Mouse (Mus musculus) embryonic facial prominence, embryonic 11.5 days (tissue): Measurements from ENCODE around the gene Hoxb7. TPM values are rescaled to one million over a fixed set of nuclear protein-coding genes. Genes with fewer than 3 reads are reported as not detected.

Experiments
- ATAC-seq: fragments of 200-750 bp; cut with Nextera tagmentation; replicated peaks from 2 replicates; pipeline ENCODE4 v1.8.0; 2017; ENCODE audit warnings: low read depth; ENCODE audit not compliant: insufficient number of reproducible peaks, low FRiP score, low TSS enrichment
- DNase-seq: peaks from one replicate; pipeline ENCODE4 v3.0.0-alpha.2; 2015; ENCODE audit warnings: low spot score
- H3K27ac ChIP-seq: fragments of 300-500 bp; sonication (generic); replicated peaks from 2 replicates; pipeline ENCODE4 v1.5.1; 2014; ENCODE audit warnings: mild to moderate bottlenecking, low read depth, low read length, control low read depth
- H3K27me3 ChIP-seq: fragments of 300-500 bp; sonication (generic); 2 replicates; pipeline ENCODE4 v1.6.1; 2014; ENCODE audit warnings: mild to moderate bottlenecking, low read length, moderate library complexity, mixed read lengths; ENCODE audit not compliant: control insufficient read depth, insufficient read depth
- H3K36me3 ChIP-seq: fragments of 300-500 bp; sonication (generic); replicated peaks from 2 replicates; pipeline ENCODE4 v1.6.1; 2014; ENCODE audit warnings: low read depth, mild to moderate bottlenecking, low read length, moderate library complexity, mixed read lengths; ENCODE audit not compliant: control insufficient read depth, insufficient read depth
- H3K4me1 ChIP-seq: fragments of 300-500 bp; sonication (generic); 2 replicates; pipeline ENCODE4 v1.6.1; 2014; ENCODE audit warnings: low read length, mixed read lengths; ENCODE audit not compliant: control insufficient read depth, insufficient read depth
- H3K4me2 ChIP-seq: fragments of 300-500 bp; sonication (generic); 2 replicates; pipeline ENCODE4 v1.6.1; 2014; ENCODE audit warnings: low read depth, mild to moderate bottlenecking, control low read depth, low read length, moderate library complexity
- H3K4me3 ChIP-seq: fragments of 300-500 bp; sonication (generic); 2 replicates; pipeline ENCODE4 v1.5.1; 2014; ENCODE audit warnings: low read depth, low read length, control low read depth
- H3K9ac ChIP-seq: fragments of 300-500 bp; sonication (generic); replicated peaks from 2 replicates; pipeline ENCODE4 v1.6.1; 2014; ENCODE audit warnings: mild to moderate bottlenecking, control low read depth, low read length
- H3K9me3 ChIP-seq: fragments of 300-500 bp; sonication (generic); replicated peaks from 2 replicates; pipeline ENCODE4 v1.6.1; 2016; ENCODE audit warnings: mild to moderate bottlenecking, low read length, inconsistent platforms, mixed read lengths; ENCODE audit not compliant: control insufficient read depth
- WGBS: fragments of 180-500 bp; shearing (Covaris S2); extraction: QIAGEN DNeasy Blood & Tissue Kit; methylation state at CpG from one replicate; pipeline ENCODE4 v1.1.7; 2014; 5-methylcytosine and 5-hydroxymethylcytosine counted together
- polyA plus RNA-seq: library from polyadenylated mRNA; unstranded; fragments of >200 nt; fragmentation: Nextera tagmentation; extraction: Ambion mirVana; gene quantifications from 2 replicates; pipeline ENCODE4 v1.2.1, GENCODE M21; 2014

Gene Hoxb7
- polyA plus RNA-seq, 1 experiment from 2014 or later = 0.15 TPM

DNA sequence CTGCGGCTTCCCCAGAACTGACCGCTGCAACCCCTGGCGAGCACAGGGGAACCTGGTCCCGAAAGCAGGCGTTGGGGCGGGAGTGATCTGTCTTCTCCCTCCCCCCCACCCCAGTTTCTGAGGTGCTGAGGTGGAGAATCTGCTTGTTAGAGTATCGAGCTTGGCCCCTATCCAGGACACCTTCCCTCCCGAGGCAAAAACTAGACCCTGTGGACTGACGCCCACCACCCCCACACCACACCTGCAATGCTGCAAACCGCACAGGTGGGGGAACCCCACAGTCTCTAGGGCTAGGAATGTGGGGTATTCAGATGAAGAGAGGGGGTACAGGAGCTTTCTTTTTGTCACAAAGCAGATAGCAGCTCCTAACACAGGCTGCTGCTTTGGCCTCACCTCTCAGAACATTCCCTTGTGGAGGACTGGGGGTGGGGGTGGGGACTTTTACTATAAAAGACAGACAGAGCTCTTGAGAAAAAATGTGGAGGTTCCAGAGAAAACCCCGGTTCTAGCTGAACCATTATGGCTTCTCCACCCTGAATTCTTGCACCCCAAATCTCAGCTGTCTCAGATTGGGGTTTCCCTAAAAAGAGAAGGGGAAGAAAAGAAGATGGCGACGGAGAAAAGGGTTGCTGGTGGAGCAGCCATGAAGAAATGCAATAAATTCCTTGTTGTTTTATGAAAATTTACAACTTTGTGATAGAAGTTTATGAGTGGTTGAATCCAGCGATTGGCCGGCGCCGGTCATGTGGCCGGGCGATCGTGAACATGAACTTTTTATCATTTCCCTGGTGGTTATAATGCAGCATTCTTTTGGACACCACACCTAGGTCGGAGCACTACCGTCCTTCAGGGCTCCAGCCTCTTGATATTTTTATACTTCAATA is 5.5 kb downstream of the Hoxb7 start, which contains the start of gene Hoxb6:
Hoxb6 (plus strand) TSS at position 796 of the 884 bp plus-strand sequence.
- peaks cover 96% of the 10 kb centered on the region for H3K27me3 ChIP-seq
- H3K27ac ChIP-seq = no peak within 1 kb of the TSS
- DNase-seq (no peak), ATAC-seq (no peak)
- H3K4me2 ChIP-seq = no peak within 1 kb of the TSS
- H3K9ac ChIP-seq = no peak within 1 kb of the TSS
- H3K4me3 ChIP-seq = 0 out of 2 replicates have a peak within 1 kb of the TSS, but pooled peaks have one; percentile 5
- H3K9me3 ChIP-seq = no peaks in the 10 kb centered on the region
- H3K4me1 ChIP-seq = no peaks in the 10 kb centered on the region
- no peaks in the 10 kb centered on the region for H3K36me3 ChIP-seq
- 1% methylated on average over 22 of the region's 22 CpGs for WGBS

DNA sequence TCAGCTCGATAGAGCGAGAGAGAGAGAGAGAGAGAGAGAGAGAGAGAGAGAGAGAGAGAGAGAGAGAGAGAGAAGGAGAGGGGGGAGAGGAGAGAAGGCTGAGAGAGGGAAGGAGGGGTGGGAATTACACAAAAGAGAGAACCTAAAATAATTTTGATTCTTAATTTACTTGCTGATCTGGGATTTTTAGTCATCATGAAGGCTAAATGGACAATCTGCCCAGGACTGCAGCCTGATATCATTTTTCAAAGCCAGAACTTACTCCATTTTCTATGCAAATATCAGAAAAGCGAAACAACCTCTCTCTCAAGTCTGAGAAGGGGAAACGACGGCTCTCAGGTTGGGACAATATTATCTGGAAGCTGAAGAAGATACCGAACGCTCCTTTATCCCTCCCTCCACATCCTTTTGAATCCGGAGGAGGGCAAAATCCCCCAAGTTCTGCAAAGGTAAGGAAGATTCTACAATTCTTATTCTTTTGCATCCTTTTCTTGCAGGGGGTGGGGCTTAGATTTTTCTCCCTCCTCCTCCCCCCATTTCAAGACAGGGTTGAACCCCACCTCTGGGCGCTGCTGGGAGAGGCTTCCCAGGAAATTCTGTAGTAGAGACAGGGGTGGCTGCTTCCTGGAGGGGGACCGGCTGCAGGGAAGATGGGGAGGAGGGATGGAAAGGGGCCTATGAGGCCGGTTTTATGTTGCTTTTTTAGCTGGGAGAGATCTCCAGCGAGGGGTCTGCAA is 6.3 kb downstream of the Hoxb7 start:
- Histone ChIP-seq H3K36me3 (no peaks in the 10 kb centered on the region), H3K9me3 (no peaks in the 10 kb centered on the region), H3K4me1 (no peaks in the 10 kb centered on the region), H3K27ac (no peak overlapping the region), H3K9ac (no peak overlapping the region), H3K4me3 (0 out of 2 replicates have a peak overlapping the region, but pooled peaks have one; percentile 5), H3K27me3 (peaks cover 95% of the 10 kb centered on the region), H3K4me2 (no peak overlapping the region)
- WGBS = 1% methylated on average over 12 of the region's 12 CpGs
- DNase-seq (no peak), ATAC-seq (no peak)

DNA sequence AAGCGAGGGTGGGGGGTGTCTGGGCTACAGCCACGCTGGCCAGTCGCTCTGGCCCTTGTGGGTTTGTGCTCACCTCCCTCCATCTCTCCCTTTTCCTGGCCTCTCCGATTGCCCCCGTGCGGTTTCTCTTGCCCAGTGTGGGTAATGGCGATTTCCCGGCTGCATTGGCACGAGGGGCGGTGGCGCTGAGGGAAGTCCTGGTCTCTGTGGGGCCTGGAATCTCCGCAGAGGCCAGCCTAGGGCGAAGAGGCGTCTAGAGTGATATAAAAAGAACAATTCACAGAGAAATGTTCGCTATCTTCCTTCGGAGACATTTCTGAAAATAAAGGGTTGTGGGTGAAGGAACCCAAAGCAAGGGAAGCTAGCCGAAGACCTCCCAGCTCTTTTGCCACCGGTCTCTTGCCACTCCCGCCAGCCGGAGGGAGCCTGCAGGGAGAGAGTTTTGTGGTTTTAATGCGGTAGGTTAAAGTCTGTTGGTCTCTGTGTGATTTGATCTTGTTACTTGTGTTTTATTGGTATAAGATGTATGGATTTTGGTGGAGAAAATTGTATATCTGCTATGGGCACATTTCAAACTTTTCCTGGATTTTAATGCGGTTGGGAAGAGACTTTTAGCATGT is 7.0 kb downstream of the Hoxb7 start:
- H3K4me3 ChIP-seq = no peak overlapping the region
- H3K4me2 ChIP-seq = no peak overlapping the region
- no peaks in the 10 kb centered on the region for H3K9me3 ChIP-seq
- WGBS = under 1% methylated on average over 21 of the region's 22 CpGs
- H3K36me3 ChIP-seq = no peaks in the 10 kb centered on the region
- no peak overlapping the region for H3K9ac ChIP-seq
- ATAC-seq (no peak), DNase-seq (no peak)
- H3K4me1 ChIP-seq = no peaks in the 10 kb centered on the region
- peaks cover 95% of the 10 kb centered on the region for H3K27me3 ChIP-seq
- no peak overlapping the region for H3K27ac ChIP-seq

DNA sequence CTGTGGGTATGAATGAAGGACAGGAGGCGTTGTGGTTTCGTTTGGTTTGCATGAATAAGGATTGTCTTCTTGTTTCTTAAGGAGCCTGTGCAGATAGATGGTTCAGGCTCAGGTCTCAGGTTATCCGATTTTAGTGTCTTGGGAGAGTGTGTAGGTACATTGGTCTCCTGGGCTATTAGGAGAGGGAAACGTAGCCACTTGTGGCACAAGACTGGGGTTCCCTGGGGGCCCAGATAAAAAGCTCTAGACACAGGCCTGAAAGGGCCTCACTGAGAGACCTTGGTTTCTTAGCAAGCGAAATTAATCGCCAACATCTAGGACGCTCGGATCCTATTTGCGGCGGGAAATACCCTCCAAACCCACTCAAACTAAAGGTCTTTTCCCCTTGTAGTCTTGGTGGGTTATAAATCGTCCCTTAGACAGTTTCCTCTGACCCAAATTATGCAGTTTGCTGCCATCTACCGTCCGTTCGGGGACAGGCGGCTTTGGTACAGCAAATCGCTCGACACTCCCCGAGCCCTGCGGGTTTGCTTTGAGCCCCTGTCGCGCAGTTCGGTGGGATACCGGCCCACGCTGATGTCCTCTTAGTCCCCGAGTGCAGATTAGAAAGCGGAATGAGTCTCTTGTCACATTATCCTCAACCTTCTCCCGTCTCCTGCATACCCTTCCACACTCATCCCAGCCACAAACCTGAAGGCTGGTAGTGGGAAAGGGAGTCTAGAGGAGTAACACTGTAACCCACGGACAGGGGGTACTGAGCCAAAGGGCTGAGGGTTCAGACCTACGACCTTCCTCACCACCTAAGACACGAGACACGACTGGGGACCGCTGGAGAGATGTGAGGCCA is 8.0 kb downstream of the Hoxb7 start:
- H3K27ac ChIP-seq = no peak overlapping the region
- peaks cover 94% of the 10 kb centered on the region for H3K27me3 ChIP-seq
- H3K4me3 ChIP-seq = no peak overlapping the region
- DNase-seq (peak; percentile 86), ATAC-seq (no peak)
- H3K36me3 ChIP-seq = no peaks in the 10 kb centered on the region
- H3K9me3 ChIP-seq = no peaks in the 10 kb centered on the region
- no peaks in the 10 kb centered on the region for H3K4me1 ChIP-seq
- no peak overlapping the region for H3K4me2 ChIP-seq
- H3K9ac ChIP-seq = no peak overlapping the region
- under 1% methylated on average over 32 of the region's 32 CpGs for WGBS

DNA sequence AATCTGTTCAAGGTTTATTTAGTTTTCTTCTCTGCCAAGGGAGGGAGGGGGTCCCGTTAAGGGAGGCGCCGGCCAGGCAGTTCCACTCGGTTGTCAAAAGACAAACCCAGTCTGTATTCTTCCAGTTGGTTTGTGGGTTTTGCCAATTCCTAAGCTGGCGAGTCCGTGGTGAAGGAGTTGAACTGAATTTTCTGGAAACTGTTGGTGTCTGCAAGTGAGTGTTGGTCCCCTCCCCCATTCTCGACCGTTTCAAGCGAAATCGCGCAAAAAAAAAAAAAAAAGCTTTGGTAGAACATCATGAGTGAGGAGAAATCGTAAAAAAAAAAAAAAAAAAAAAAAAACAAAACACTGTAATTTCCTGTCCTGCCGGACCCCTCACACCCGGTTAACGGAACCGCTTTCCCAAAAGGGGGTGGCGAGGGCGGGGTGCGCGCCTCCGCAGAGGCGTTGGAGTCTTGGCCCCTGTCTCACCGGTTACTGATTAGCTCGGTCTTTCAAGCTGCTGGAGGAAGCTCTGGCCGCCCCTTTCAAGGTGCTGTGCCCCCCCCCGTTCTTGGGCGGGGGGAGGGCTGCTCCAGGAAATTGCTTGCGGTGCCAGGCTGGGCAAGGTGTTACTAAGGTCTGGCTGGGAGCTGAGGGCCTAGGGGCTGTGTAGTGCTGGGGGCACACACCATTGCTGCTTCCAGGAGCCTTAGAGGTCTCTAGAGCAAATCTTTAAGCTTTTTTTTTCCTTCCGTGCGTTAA is 8.8 kb downstream of the Hoxb7 start:
- H3K27me3 ChIP-seq = peaks cover 94% of the 10 kb centered on the region
- no peak overlapping the region for H3K27ac ChIP-seq
- no peaks in the 10 kb centered on the region for H3K4me1 ChIP-seq
- DNase-seq = no peak
- H3K36me3 ChIP-seq = no peaks in the 10 kb centered on the region
- WGBS = under 1% methylated on average over 30 of the region's 30 CpGs
- ATAC-seq = no peak
- H3K9ac ChIP-seq = no peak overlapping the region
- no peak overlapping the region for H3K4me2 ChIP-seq
- H3K9me3 ChIP-seq = no peaks in the 10 kb centered on the region
- H3K4me3 ChIP-seq = no peak overlapping the region

DNA sequence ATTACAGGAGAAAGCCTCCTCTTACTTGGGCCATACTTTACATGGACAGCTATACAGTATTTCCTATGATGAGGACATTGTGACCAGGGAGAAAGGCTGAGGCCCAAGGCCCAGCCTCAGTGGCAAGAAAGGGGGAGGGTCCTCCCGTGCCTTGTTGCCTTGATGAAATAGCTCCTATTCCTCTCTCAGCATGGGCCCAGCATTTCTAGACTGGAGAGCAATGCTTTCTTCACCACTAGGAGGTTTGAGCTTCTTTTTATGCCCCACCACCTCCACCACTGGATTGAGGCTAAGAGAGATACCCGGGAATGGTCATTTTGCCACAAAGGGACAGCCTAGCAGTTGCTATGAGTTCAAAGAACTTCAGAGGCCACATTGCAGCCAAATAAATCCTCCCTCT is 10.6 kb downstream of the Hoxb7 start:
- H3K4me3 ChIP-seq = no peak overlapping the region
- H3K27ac ChIP-seq = no peak overlapping the region
- ATAC-seq = no peak
- DNase-seq = no peak
- H3K27me3 ChIP-seq = peaks cover 96% of the 10 kb centered on the region
- H3K9me3 ChIP-seq = no peaks in the 10 kb centered on the region
- no peak overlapping the region for H3K9ac ChIP-seq
- H3K4me1 ChIP-seq = no peaks in the 10 kb centered on the region
- H3K36me3 ChIP-seq = no peaks in the 10 kb centered on the region
- 6% methylated on average over 2 of the region's 2 CpGs for WGBS
- no peak overlapping the region for H3K4me2 ChIP-seq

DNA sequence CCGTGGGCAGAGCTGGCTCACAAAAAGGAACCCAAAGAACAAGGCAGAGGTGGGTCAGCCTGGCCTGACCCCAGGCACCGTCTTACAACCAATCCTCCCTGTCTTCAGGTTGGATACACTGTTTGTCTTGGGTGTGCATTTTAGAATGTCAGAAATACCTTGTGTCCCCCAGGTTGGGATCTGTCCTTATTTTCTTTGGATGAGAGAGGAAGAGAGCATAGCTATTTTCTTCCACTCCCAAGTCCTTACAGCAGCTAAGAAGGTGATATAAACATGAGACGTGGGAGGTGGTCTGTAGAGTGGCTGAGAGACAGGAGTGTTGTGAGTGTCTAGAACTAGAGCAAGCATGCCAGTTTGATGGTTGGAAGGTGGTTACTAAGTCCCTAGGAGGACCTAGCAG is 11.0 kb downstream of the Hoxb7 start:
- Histone ChIP-seq H3K4me1 (no peaks in the 10 kb centered on the region), H3K9ac (no peak overlapping the region), H3K27ac (no peak overlapping the region), H3K4me2 (no peak overlapping the region), H3K27me3 (peaks cover 95% of the 10 kb centered on the region), H3K9me3 (no peaks in the 10 kb centered on the region), H3K36me3 (no peaks in the 10 kb centered on the region), H3K4me3 (no peak overlapping the region)
- no peak for DNase-seq
- no peak for ATAC-seq
- WGBS = 2% methylated on average over 3 of the region's 3 CpGs
